Mouse (Mus musculus) adrenal gland, postnatal 25 days (tissue): ENCODE data around the gene Casp7. TPM values are rescaled to one million over a fixed set of nuclear protein-coding genes. Genes with fewer than 3 reads are reported as not detected.
"Not testable (repeated sequence)": the region's sequence is repeated elsewhere in the genome, so short reads cannot be mapped to it uniquely, and the experiment has no call there.

Experiments used
- DNase-seq: peaks from one replicate; pipeline ENCODE4 v3.0.0; 2021; ENCODE audit warnings: mixed read lengths
- total RNA-seq: library from RNA; stranded (reverse); gene quantifications from 2 replicates; pipeline ENCODE4 v1.2.3, GENCODE M21; 2021

Casp7 gene
- total RNA-seq, 1 experiment from 2014 or later: 13.7 TPM

- no peak for DNase-seq
Observed at GRCm38 (mm10) chr19:56385546-56385945, 11.4 kb upstream of the Casp7 start.

DNA sequence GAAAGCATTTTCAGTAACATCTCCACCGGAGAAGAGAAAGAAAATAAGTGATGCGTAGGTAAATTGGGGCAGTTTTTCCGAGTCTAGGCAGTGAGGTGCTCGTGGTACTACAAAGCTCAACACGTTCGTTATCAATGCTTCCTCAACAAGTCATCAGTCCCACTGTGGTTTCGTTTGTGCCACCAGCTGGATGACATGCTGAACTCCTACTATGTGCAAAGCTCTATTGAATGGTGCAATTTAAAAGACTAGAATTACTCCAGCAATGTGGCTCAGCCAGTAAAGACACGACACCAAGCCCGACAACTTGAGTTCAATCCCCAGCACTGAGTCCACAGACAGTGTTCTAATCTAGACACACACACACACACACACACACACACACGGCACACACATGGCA, 10.8 kb upstream of the Casp7 start:
- DNase-seq: no peak

- DNase-seq: no peak
Observed at GRCm38 (mm10) chr19:56387726-56388302, 9.1 kb upstream of the Casp7 start.

DNA sequence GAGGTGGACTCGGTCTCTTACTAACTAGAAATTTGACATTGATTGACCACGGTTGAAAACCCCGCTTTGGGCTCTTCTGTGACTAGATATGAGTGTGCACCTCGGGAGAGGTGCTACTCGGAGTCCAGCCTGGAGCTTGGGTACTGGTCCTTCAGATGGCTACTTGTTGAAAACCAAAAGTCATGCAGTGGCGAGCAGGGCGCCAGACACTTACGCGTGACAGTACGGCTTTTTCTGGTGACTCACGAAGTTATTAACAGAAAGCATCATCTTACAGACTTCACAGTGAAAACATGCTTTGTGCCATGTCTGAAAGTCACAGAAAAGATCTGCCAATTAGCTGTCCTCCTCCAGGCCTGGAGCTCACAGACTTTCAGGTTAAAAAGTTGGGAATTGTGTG, 7.8 kb upstream of the Casp7 start:
- no peak for DNase-seq

GRCm38 (mm10) chr19:56389879-56390278, 7.0 kb upstream of the Casp7 start, which contains the start of gene Nrap:
TSS of gene Nrap (minus strand) at chr19:56390037.
- no peak for DNase-seq

DNA sequence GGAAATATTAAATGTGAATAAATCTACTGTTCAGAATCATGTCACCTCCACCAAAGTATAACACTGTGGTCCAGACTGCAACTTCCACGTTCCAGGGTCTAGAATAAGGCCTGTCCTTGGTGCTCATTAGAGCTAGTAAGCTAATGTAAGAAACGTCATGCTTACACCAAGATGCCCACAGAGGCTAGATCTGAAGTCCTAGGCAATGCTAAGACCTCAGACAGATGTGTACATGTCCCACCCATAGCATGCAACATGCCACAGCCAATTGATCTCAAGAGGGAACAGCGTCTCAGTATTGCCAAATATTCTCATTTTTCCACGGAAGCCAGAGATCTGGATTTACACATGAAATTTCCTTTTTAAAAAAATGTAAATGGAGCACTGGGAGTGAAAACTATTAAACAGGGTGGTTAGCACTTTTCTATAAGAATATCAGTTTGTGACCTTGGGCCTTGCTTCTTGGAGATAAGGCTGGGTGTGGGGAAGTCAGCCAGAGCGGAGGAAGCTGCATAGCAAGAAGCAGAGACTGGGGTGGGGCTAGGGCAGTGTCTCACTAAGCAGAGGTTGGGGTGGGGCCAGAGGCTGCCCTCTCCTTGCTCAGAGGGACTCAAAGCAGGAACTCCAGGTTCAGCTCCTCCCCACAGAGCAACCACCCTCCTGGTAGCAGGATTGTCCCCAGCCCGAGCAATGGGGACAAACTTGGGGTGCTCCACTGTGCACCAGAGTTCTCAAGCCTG, 5.5 kb upstream of the Casp7 start:
- DNase-seq: no peak

- DNase-seq: no peak
Observed at GRCm38 (mm10) chr19:56393311-56393866, 3.5 kb upstream of the Casp7 start.

DNA sequence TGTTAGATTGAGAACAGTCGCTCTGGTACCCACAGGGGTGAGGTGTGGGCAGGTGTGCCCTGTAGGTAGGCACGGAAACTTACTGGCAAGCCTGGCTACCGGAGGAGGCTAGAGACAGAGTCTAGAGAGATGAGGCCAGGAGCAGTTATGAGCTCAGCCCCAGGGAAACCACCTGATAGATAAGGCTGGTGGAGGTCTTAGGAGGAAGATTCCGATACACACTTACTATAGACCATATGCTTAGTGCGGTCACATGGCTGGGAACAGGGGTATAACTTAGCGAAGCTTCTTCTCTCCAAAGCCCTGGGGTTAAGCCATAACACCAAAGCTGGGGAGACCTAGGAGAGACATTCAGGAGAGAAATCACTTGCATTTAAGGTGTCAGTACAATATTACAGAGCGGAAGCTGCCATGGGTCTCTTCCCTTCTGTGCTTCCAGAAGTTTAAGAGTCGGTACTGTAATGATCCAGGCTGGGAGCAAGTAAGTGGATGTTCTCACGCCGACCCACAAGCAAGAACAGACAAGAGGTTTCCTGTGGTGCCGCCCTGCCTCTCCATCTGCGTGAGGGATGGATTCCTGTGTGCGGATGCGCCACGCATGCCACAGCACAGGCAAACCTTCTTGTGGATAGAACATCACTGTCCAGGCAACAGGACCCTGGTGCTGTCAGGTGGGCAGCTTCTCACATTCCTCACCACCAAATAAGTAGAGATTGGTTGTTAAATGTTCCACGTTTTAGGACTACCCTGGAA, 1.6 kb upstream of the Casp7 start:
- no peak for DNase-seq

DNA sequence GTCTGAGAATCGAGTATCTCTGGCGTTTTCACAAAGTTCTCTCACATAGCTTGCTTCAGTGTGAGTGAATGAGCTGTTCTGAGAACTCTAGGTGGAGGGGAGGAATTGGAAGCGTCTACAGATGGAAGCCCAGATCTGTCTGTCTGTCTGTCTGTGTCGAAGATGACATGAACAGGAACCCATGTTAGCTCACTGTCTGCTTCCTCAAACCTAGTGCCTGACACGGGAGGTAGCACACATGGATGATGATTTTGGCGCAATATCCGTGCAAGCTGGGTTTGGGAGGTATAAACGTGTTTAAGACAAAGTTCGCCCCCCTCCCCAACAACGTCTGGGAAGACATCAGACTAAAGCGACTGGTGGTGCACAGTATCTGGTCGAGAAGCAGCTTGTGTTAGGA, 702 bp upstream of the Casp7 start:
- DNase-seq: no peak

DNA sequence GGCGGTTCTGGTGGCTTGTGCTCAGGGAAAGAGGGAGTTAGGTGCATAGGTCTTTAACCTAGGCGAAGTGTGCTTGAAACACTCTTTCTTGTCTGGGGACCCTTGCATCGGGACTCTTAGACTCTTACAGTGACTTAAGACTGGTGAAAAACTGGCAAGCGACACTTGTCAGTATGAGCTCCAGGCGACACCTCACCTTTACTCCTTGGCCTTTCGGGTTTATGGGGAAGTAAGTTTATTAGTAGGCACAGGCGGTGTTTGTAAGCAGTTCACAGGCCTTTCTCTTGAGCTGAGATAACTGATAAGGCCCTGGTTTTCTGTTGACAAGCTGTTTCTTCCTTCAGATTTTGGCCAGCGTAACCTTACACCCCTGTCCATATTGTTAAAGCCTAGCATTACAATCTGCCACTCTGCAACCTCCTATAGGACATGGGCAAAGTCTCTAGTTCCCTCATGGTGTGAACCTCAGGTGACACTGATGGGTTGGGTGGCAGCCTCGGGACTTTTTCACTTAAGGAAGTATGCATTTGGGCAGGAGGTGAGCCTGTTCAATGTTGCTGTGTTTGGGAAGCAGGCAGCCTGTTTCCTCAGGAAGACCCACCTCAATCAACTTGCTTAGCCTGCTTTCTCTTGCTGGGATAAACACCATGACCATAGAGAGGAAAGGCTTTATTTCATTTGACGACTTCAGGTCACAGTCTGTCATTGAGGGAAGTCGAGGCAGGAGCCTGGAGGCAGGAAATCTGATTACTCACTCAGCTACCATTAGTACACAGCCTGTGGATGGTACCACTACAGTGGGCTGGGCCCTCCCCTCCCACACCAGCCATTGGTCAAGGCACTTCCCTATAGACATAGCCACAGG, 966 bp downstream of the Casp7 start:
- DNase-seq: no peak

DNA sequence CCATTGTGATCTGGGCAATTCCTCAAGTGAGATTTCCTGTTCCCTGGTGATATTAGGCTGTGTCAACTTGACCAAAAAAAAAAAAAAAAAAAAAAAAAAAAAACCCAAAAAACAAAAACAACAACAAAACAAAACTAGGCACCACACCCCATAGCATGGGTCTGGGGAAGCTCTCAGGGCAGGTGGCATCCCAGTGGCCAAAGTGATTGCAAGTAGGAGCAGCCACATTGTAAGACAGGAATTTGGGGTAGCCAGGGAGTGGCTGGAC, 1.5 kb downstream of the Casp7 start:
- DNase-seq: no peak

- DNase-seq: peak; percentile 72
Observed at GRCm38 (mm10) chr19:56400200-56400599, 3.3 kb downstream of the Casp7 start.

- DNase-seq: no peak
Observed at GRCm38 (mm10) chr19:56401864-56402263, 4.9 kb downstream of the Casp7 start.

DNA sequence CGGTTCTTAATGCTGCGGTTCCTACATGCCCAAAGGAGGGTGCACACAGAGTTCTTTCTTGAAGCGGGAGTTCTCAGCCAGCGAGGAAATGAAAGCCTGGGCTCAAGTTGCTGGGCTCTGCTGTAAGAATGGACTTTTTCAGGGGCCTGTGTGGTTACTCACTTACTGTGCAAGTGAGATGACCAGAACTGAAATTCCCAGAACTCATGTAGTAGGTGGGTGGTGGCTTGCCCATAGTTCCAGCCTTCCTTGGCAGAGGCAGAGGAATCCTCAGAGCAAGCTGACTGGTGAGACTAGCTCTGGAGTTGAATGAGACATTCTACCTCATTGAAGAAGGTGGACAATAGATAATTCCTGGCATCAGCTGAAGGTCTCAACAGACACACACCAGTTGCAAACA, 8.9 kb downstream of the Casp7 start:
- no peak for DNase-seq

GRCm38 (mm10) chr19:56406581-56406980, 9.7 kb downstream of the Casp7 start:
- no peak for DNase-seq

DNA sequence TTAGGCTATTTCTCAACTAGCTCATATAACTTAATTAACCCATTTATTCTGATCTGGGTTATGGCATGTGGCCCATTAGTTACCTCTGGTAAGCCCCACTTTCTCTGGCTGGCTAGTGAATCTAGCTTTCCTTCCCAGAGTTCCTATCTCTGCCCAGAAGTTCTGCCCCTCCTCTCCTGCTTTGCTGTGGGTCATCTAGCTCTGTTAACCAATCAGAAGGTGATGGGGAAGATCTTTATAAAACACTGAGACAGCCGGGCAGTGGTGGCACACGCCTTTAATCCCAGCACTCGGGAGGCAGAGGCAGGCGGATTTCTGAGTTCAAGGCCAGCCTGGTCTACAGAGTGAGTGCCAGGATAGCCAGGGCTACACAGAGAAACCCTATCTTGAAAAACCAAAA, 13.0 kb downstream of the Casp7 start:
- DNase-seq: not testable (repeated sequence)

GRCm38 (mm10) chr19:56418404-56418803, 21.5 kb downstream of the Casp7 start:
- DNase-seq: no peak

- no peak for DNase-seq
Observed at GRCm38 (mm10) chr19:56419452-56419851, 22.5 kb downstream of the Casp7 start.

DNA sequence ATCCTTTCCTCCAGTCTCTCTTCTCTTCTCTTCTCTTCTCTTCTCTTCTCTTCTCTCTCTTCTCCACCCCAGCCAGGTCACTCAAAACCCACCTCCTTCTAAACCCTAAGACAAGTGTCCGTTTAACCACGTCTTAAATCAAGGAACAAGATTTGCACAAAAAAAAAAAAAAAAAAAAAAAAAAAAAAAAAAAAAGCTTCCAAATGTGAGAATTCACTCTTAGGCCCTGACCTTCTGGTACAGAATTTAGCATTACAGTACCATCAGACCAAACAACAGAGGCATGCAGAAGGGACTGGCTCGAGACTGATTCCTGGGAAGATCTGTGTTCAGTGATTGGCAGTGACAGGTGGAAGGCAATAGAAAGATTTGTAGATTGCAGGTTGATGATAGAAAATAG, 23.4 kb downstream of the Casp7 start:
- DNase-seq: no peak

- DNase-seq: peak; percentile 91
Observed at GRCm38 (mm10) chr19:56422476-56423338, 25.8 kb downstream of the Casp7 start.

DNA sequence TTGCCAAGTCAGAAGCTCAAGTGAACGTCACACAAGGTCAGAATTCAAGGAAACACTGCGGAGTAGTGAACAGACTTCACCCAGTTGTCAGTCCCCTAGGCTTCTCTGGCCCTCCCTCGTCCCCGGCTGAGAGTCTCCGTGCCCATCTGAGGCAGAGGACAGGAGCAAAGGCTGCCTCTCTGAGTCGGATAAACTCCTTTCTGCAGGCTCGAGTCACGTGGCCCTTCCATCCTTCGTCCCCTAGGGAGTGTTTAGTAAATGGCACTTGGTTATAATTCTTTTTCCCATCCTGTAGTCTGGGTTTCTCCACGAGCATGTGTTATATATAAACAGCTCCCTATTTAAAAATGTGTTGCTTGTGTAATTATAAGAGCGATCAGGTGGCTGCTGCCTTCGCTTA, 26.4 kb downstream of the Casp7 start:
- DNase-seq: no peak
